Mouse (Mus musculus): ENCODE data around the gene Ccn2.

- no peak for TF ChIP-seq MYOD1 (IDR thresholded peaks at IDR 0.05; ENCODE audit: control insufficient read depth in 1 of 3, insufficient read length in 2 of 3, low read depth in 2 of 3)
- no peak for TF ChIP-seq POLR2AphosphoS2 (IDR thresholded peaks at IDR 0.05; ENCODE audit: insufficient read length, low read depth)
- no peak for TF ChIP-seq USF1 (IDR thresholded peaks at IDR 0.05; ENCODE audit: low read depth)
- no peak for TF ChIP-seq MAX (IDR thresholded peaks at IDR 0.05; ENCODE audit: low read depth)
- no peak for TF ChIP-seq POLR2A (IDR thresholded peaks at IDR 0.05; ENCODE audit: insufficient read length, low read depth)
- no peak for TF ChIP-seq MYOG (IDR thresholded peaks at IDR 0.05; ENCODE audit: control insufficient read depth in 1 of 3, insufficient read depth in 1 of 3, insufficient read length in 2 of 3, low read depth in 2 of 3)
- TF ChIP-seq CEBPB (IDR thresholded peaks at IDR 0.05; ENCODE audit: insufficient read depth, poor library complexity, severe bottlenecking), result no peak
- no peak for TF ChIP-seq E2F4 (IDR thresholded peaks at IDR 0.05; ENCODE audit: insufficient read depth)
- TF ChIP-seq TCF12 (IDR thresholded peaks at IDR 0.05; ENCODE audit: insufficient read depth, poor library complexity, severe bottlenecking), result no peak
- no peak for TF ChIP-seq SRF (IDR thresholded peaks at IDR 0.05; ENCODE audit: control insufficient read depth, insufficient read length, low read depth)
- no peak for TF ChIP-seq REST (IDR thresholded peaks at IDR 0.05; ENCODE audit: insufficient read depth, insufficient read length)
- no peak for TF ChIP-seq TCF3 (IDR thresholded peaks at IDR 0.05; ENCODE audit: insufficient read length, low read depth)
Observed at GRCm38 (mm10) chr10:24603727-24604126, 8.5 kb downstream of the Ccn2 start.

Measured in myocyte (in vitro differentiated cells).